Mouse (Mus musculus) neural tube, embryonic 11.5 days (tissue): ENCODE measurements at regions not wholly inside any gene's neighbourhood (a gene's known extent, or its start where the extent isn't known, plus 50 kb on each side); places are given as distances from the start of the nearest gene placed in this dataset.
A peak's percentile ranks its signal among the peaks of the same experiment; 100 is the strongest.

Source experiments
- ATAC-seq: fragments of 200-750 bp; cut with Nextera tagmentation; 2 replicates; pipeline ENCODE4 v1.8.0; 2017; ENCODE audit warnings: moderate number of reproducible peaks, mild to moderate bottlenecking, moderate TSS enrichment, moderate library complexity; ENCODE audit not compliant: insufficient read depth, low FRiP score, low TSS enrichment
- DNase-seq: peaks from one replicate; pipeline ENCODE4 v3.0.0-alpha.2; 2015; ENCODE audit warnings: low spot score
- H3K27ac ChIP-seq: fragments of 300-500 bp; sonication (generic); 2 replicates; pipeline ENCODE4 v1.5.1; 2014; ENCODE audit warnings: low read depth, mild to moderate bottlenecking, low read length
- H3K27me3 ChIP-seq: fragments of 300-500 bp; sonication (generic); 2 replicates; pipeline ENCODE4 v1.6.1; 2014; ENCODE audit warnings: mild to moderate bottlenecking, low read length, mixed read lengths; ENCODE audit not compliant: control insufficient read depth, insufficient read depth
- H3K36me3 ChIP-seq: fragments of 300-500 bp; sonication (generic); 2 replicates; pipeline ENCODE4 v1.6.1; 2014; ENCODE audit warnings: mild to moderate bottlenecking, low read length, moderate library complexity, mixed read lengths; ENCODE audit not compliant: control insufficient read depth, insufficient read depth
- H3K4me1 ChIP-seq: fragments of 300-500 bp; sonication (generic); 2 replicates; pipeline ENCODE4 v1.6.1; 2014; ENCODE audit warnings: low read length, mixed read lengths; ENCODE audit not compliant: control insufficient read depth, insufficient read depth
- H3K4me2 ChIP-seq: fragments of 300-500 bp; sonication (generic); 2 replicates; pipeline ENCODE4 v1.6.1; 2014; ENCODE audit warnings: low read depth, mild to moderate bottlenecking, moderate library complexity
- H3K4me3 ChIP-seq: fragments of 300-500 bp; sonication (generic); 2 replicates; pipeline ENCODE4 v1.5.1; 2014; ENCODE audit warnings: low read depth, low read length
- H3K9ac ChIP-seq: fragments of 300-500 bp; sonication (generic); 2 replicates; pipeline ENCODE4 v1.6.1; 2014; ENCODE audit warnings: mild to moderate bottlenecking, low read length
- H3K9me3 ChIP-seq: fragments of 300-500 bp; sonication (generic); 2 replicates; pipeline ENCODE4 v1.6.1; 2016; ENCODE audit warnings: low read length; ENCODE audit not compliant: control insufficient read depth
- WGBS: fragments of 180-500 bp; shearing (Covaris S2); extraction: QIAGEN DNeasy Blood & Tissue Kit; methylation state at CpG from one replicate; pipeline ENCODE4 v1.1.7; 2014; 5-methylcytosine and 5-hydroxymethylcytosine counted together

DNA sequence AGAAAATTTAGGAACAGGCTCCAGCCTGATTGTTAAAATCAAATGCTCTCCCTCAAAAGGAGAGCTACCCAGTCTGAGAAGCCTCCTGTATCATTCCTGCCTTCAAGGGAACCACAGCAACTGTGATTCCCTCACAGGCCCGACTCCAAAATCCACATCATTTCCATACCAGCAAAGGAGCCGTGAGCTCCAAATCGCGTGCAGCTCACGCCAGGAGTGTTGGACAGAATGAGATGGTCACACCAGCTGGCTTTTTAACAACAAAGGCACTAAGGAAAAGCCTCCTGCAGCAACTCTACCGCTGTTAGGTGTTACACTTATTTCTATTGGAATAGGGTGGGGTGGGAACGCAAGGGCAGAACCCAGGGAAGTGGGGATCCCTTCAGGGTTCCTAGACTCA is 277.6 kb downstream of the Psat1 start:
- no peaks in the 10 kb centered on the region for H3K36me3 ChIP-seq
- ATAC-seq: no peak
- WGBS: 67% methylated on average over 7 of the region's 7 CpGs
- no peak overlapping the region for H3K4me2 ChIP-seq
- no peaks in the 10 kb centered on the region for H3K9me3 ChIP-seq
- no peak for DNase-seq
- peaks cover 18% of the 10 kb centered on the region for H3K4me1 ChIP-seq
- H3K27me3 ChIP-seq: no peaks in the 10 kb centered on the region
- peak overlapping the region; percentile 67; the same call in 1 of the 2 replicates for H3K27ac ChIP-seq
- H3K4me3 ChIP-seq: no peak overlapping the region
- no peak overlapping the region for H3K9ac ChIP-seq

GRCm38 (mm10) chr19:15668624-15669016 is 278.5 kb downstream of the Psat1 start:
- Histone ChIP-seq H3K4me1 (peaks cover 18% of the 10 kb centered on the region), H3K4me2 (no peak overlapping the region), H3K9me3 (no peaks in the 10 kb centered on the region), H3K4me3 (no peak overlapping the region), H3K27me3 (no peaks in the 10 kb centered on the region), H3K27ac (peak overlapping the region; percentile 67), H3K9ac (no peak overlapping the region), H3K36me3 (no peaks in the 10 kb centered on the region)
- DNase-seq: no peak
- ATAC-seq: 0 out of 2 replicates have a peak, but pooled peaks have one; percentile 29

GRCm38 (mm10) chr19:15667889-15668623 is 279.1 kb downstream of the Psat1 start:
- Histone ChIP-seq H3K27me3 (no peaks in the 10 kb centered on the region), H3K9me3 (no peaks in the 10 kb centered on the region), H3K27ac (peak overlapping the region; percentile 67), H3K36me3 (no peaks in the 10 kb centered on the region), H3K9ac (peak overlapping the region; percentile 35), H3K4me2 (no peak overlapping the region), H3K4me1 (peaks cover 18% of the 10 kb centered on the region), H3K4me3 (no peak overlapping the region)
- ATAC-seq (peak; percentile 62; the same call in 1 of the 2 replicates), DNase-seq (peak; percentile 58)
- WGBS: 13% methylated on average over 13 of the region's 13 CpGs

- H3K9me3 ChIP-seq: no peaks in the 10 kb centered on the region
- H3K27ac ChIP-seq: no peak overlapping the region
- no peaks in the 10 kb centered on the region for H3K27me3 ChIP-seq
- 18% methylated on average over 3 of the region's 3 CpGs for WGBS
- ATAC-seq (no peak), DNase-seq (no peak)
- no peak overlapping the region for H3K4me3 ChIP-seq
- H3K4me1 ChIP-seq: peaks cover 17% of the 10 kb centered on the region
- H3K9ac ChIP-seq: no peak overlapping the region
- H3K4me2 ChIP-seq: no peak overlapping the region
- no peaks in the 10 kb centered on the region for H3K36me3 ChIP-seq
Measured at GRCm38 (mm10) chr19:15663659-15664255, 283.4 kb downstream of the Psat1 start.

- Histone ChIP-seq H3K4me3 (no peak overlapping the region), H3K4me1 (no peaks in the 10 kb centered on the region), H3K27ac (no peak overlapping the region), H3K27me3 (no peaks in the 10 kb centered on the region), H3K4me2 (no peak overlapping the region), H3K9me3 (no peaks in the 10 kb centered on the region), H3K36me3 (no peaks in the 10 kb centered on the region), H3K9ac (no peak overlapping the region)
- no peak for DNase-seq
- no peak for ATAC-seq
- 73% methylated on average over 1 of the region's 1 CpGs for WGBS
Measured at GRCm38 (mm10) chr19:15658611-15659010, 288.5 kb downstream of the Psat1 start.

- H3K9ac ChIP-seq: no peak overlapping the region
- H3K9me3 ChIP-seq: no peaks in the 10 kb centered on the region
- H3K4me2 ChIP-seq: no peak overlapping the region
- H3K4me1 ChIP-seq: no peaks in the 10 kb centered on the region
- no peak overlapping the region for H3K27ac ChIP-seq
- DNase-seq: no peak
- no peak for ATAC-seq
- no peaks in the 10 kb centered on the region for H3K36me3 ChIP-seq
- H3K4me3 ChIP-seq: no peak overlapping the region
- H3K27me3 ChIP-seq: no peaks in the 10 kb centered on the region
- WGBS: 94% methylated on average over 1 of the region's 1 CpGs
Measured at GRCm38 (mm10) chr19:15657846-15658245, 289.3 kb downstream of the Psat1 start.

DNA sequence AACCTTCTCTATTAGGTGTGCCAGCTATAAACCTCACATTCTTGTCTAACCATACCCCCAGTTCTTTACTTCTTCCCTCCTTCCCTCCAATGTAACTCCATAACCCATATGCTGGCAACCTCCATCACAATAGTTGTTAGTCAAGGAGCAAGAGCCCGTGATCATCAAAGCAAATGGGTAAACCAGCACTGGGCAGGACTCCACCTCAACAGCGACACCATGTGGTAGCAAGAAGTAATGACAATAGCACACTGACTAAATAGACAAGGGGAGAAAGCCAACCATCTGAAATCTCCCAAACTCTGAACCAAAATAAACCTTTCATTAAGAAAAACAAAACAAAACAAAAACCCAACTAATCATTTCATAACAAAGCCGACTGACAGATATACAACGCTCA is 297.8 kb downstream of the Psat1 start:
- DNase-seq (peak; percentile 46), ATAC-seq (no peak)
- Histone ChIP-seq H3K27ac (no peak overlapping the region), H3K9me3 (no peaks in the 10 kb centered on the region), H3K27me3 (no peaks in the 10 kb centered on the region), H3K9ac (no peak overlapping the region), H3K4me3 (no peak overlapping the region), H3K4me1 (peaks cover 4% of the 10 kb centered on the region; the same call in 1 of the 2 replicates), H3K36me3 (no peaks in the 10 kb centered on the region), H3K4me2 (no peak overlapping the region)
- 9% methylated on average over 4 of the region's 4 CpGs for WGBS

DNA sequence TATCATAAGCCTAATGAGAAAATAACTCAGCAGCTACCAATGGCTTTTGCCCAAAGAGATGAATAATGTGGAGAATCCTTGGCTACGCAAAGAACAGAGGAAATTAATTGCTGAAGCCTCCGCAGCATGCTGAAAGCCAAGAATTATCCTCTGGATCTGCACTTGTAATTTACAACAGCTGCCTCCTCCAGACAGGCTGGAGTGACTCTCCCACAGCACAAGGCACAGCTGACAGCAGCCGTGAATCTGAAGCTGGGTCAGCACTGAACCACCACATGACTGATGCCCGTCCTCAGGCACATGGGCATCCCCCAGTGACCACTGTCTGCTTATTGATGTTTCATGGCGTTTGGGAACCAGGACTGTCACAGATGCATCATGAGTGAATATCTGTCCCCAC is 299.8 kb downstream of the Psat1 start:
- no peaks in the 10 kb centered on the region for H3K36me3 ChIP-seq
- no peaks in the 10 kb centered on the region for H3K27me3 ChIP-seq
- no peak overlapping the region for H3K4me3 ChIP-seq
- peaks cover 4% of the 10 kb centered on the region; the same call in 1 of the 2 replicates for H3K4me1 ChIP-seq
- ATAC-seq (peak; percentile 62; the same call in 1 of the 2 replicates), DNase-seq (peak; percentile 26)
- H3K9me3 ChIP-seq: no peaks in the 10 kb centered on the region
- H3K4me2 ChIP-seq: no peak overlapping the region
- H3K9ac ChIP-seq: no peak overlapping the region
- WGBS: 47% methylated on average over 5 of the region's 5 CpGs
- no peak overlapping the region for H3K27ac ChIP-seq

- Histone ChIP-seq H3K4me2 (no peak overlapping the region), H3K9me3 (no peaks in the 10 kb centered on the region), H3K9ac (no peak overlapping the region), H3K4me1 (peaks cover 4% of the 10 kb centered on the region; the same call in 1 of the 2 replicates), H3K27ac (no peak overlapping the region), H3K36me3 (no peaks in the 10 kb centered on the region), H3K27me3 (no peaks in the 10 kb centered on the region), H3K4me3 (no peak overlapping the region)
- ATAC-seq: no peak
- WGBS: 57% methylated on average over 4 of the region's 4 CpGs
- DNase-seq: no peak
Measured at GRCm38 (mm10) chr19:15644786-15645185, 302.4 kb downstream of the Psat1 start.
